Mouse (Mus musculus) hematopoietic stem cell, adult 5-6 weeks (primary cell): ENCODE results near the gene Ppard. TPM values are rescaled to one million over a fixed set of nuclear protein-coding genes. Genes with fewer than 3 reads are reported as not detected.

Source experiments
- ATAC-seq, 2 experiments: fragments of 125-278 bp in 1 of 2; replicated peaks in 1 of 2; 2 replicates each; pipeline ENCODE4 v1.8.0; 2016 to 2017; ENCODE audit warnings: inconsistent platforms in 2 of 2, mild to moderate bottlenecking in 2 of 2, moderate number of reproducible peaks in 2 of 2, low read depth in 1 of 2, moderate TSS enrichment in 1 of 2; ENCODE audit not compliant: low FRiP score in 2 of 2, poor library complexity in 2 of 2, severe bottlenecking in 2 of 2, insufficient read depth in 1 of 2, low TSS enrichment in 1 of 2
- total RNA-seq: library from RNA; stranded (forward); fragments of 172-1452, 232-1000 nt; gene quantifications from 2 replicates; pipeline ENCODE4 v1.2.3, GENCODE M21; 2017

Ppard gene
- total RNA-seq, 1 experiment from 2014 or later, result 2.2 TPM

DNA sequence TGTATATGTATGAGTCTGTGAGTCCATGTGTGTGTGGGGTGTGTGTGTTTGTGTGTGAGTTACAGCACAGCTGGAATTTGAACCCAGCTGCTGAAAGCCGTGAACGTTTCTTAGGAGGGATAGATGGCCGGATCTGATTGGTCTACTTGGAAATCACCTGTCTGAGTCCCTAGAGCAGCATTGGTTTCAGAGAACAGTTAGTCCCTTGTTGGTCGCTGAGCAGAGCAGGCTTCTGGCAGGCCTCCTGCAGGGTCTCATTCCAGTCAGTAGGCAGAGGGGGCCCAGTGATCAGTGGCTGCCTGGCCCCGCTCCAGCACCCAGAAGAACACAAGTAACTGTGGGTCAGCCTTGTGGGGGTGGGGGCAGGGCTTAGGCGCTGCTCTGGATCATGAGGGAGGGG is 12.2 kb downstream of the Ppard start:
- no peak for ATAC-seq

DNA sequence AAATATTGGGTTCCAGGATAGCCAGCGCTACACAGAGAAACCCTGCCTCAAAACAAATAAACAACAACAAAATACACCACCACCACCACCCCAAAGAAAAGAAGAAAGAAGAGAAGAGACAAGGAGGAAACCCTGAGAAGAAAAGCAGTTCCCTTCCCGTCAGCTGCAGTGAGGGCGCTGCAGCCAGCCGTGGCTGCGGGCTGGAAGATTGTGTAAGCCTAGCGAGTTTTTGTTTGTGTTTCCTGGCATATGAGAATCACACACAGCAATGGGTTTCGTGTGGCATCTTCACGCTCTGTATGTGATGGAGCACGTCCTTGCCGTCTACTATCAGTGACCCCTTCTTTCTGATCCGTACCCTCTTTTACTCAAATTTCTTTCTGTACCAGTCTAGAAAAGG is 14.1 kb downstream of the Ppard start:
- ATAC-seq, result no peak

DNA sequence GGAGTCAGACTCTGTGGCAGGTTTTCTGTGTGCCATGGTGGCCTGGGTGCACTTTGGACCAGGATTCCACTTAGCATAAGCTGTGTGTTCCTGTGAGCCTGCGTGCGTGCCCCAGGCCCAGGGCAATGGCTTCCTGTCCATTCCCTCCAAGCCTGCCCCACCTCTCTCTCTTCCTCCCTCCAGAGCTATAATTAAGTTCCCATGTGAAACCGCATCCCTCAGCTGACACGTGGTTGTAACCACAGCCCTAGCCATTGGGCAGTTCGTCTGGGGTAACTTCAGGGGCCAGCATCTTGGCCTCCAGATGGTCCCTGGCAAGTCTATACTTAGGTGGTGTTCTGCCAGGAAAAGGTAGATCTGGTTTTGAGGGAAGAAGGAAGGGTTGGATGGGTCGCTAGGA is 15.1 kb downstream of the Ppard start:
- ATAC-seq, result peak; percentile 84

DNA sequence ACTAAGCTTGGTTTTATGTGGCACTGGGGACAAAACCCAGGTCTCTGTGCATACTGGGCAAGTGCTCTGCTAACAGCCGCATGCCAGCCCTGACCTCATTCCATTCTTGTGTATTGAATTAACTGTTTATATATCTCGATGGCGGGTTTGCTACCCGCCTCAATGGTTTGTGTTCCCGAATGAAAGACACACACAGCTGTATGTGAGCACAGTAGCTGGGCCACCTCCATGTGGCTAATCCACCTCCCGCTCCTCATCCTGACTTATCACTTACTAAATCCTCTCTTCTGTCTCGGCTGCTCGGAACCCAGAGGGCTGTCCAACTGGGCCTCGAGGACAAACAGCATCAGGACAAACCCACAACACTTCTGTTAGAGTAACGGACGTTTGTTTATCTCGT is 16.6 kb downstream of the Ppard start:
- no peak for ATAC-seq

DNA sequence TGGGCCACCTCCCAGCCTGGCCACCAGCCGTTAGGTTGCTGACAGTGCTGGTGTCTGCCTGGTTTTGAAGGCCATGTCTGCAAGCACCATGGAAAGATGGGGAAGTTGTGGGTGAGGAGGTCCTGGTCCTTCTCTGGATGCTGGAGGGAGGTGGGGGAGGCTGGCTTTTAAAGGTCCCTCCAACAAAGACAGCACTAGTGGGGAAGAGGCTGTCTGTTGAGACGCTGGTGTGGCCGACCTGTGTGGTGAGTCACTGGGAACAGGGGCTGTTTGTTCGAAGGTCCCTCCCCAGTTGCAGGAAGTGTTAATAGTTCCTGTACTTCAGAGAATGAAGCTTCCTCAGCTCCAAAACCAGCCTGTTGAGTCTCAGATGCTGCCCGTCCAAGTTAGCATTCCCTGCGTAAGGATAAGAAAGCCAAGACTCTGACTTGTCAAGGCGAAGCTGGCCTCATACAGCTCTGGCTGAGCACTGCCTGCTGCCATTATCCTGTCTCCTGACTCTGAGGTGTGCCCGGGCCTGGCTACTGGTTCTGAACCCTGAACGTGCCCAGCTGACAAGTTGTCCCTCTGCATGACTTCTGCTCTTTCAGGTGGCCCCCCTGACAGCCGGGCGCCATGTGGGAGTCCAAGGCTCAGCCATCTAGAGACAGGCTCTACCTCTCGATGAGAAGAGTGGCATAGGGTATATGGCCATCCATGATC is 19.2 kb downstream of the Ppard start:
- ATAC-seq, result peak in 1 of 2 experiments; percentile 8; a peak in 1 of 4 replicates

GRCm38 (mm10) chr17:28252281-28252648 is 19.8 kb downstream of the Ppard start:
- no peak for ATAC-seq

DNA sequence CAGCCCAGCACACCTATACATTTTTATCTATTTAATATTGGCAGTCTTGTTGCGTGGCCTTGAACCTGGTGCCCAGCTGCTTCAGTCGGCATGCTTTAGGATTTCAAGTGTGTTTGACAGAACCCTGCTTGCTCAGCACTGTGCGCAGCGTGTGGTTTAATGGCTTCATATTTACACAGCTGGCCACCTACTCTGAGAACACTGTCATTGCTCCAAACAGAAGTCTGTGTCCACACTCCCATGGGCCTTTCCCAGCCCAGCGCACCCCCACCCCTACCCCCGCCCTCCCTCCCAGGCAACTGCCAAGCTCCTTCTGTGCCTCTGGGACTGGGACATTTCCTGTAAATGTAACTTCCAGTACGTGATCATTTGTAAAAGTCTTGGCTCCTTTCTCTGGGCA is 20.7 kb downstream of the Ppard start:
- ATAC-seq, result no peak

DNA sequence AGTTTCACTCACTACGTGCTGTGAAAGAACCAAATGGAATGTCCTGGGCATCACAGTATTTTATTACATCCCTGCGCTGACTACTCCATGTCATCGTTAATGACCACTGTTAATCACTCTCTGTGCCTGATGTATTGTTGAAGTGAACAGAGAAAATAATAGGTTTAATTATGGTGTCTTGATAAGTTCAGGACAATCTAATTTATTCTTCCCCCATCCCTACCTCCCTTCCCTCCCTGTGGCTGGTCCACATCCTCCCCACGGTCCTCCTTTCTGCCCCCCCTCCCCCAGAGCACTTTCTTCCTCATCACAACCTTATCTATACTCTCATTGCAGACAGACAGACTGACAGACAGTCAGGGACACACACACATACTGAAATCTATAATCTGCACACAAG is 22.3 kb downstream of the Ppard start:
- ATAC-seq, result no peak

DNA sequence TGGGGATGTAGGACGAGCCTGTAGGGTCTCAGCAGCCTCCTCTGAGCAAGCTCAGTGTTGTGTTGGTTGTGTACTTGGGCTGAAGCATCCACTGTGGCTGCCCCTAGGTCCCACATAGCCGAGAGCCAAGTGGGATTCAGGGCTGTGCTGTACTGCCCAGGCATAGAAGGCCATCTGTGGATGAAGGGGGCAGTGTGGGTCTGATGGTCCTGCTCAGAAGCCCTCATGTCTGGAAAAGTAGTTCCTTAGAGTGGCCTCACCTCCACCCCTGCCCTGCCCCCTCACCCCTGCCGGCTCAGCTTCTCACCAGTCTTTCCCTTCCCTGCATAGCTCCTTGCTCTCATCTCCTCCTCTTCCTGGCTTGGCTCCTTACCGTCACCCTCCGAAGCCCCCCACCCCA is 23.2 kb downstream of the Ppard start:
- no peak for ATAC-seq

GRCm38 (mm10) chr17:28256651-28257328 is 24.3 kb downstream of the Ppard start:
- peak; percentile 77 to 83 for ATAC-seq

DNA sequence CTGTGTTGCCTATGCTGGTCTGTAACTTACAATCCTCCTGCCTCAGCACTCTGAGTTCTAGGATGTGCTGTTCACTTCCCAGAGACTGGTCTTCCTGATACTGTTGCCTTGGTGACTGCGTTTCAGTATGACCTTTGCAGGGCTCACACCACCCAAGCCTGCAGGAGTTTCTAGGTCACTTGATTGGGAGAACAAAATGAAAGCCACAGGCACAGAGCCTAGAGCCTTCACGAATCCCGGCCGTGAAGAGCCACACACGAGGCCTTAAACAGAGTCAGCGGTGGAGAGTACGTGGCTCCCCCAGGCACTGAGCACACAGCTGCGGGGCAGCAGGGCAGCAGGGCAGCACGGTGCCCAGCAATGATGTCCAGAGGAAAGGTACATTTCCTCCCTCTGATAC is 25.8 kb downstream of the Ppard start:
- ATAC-seq, result no peak

GRCm38 (mm10) chr17:28259890-28260542 is 27.5 kb downstream of the Ppard start:
- ATAC-seq, result no peak

- no peak for ATAC-seq
These were observed 28.0 kb downstream of the Ppard start for GRCm38 (mm10) chr17:28260543-28260909.

- no peak for ATAC-seq
These were observed 29.3 kb downstream of the Ppard start for GRCm38 (mm10) chr17:28261795-28262194.

DNA sequence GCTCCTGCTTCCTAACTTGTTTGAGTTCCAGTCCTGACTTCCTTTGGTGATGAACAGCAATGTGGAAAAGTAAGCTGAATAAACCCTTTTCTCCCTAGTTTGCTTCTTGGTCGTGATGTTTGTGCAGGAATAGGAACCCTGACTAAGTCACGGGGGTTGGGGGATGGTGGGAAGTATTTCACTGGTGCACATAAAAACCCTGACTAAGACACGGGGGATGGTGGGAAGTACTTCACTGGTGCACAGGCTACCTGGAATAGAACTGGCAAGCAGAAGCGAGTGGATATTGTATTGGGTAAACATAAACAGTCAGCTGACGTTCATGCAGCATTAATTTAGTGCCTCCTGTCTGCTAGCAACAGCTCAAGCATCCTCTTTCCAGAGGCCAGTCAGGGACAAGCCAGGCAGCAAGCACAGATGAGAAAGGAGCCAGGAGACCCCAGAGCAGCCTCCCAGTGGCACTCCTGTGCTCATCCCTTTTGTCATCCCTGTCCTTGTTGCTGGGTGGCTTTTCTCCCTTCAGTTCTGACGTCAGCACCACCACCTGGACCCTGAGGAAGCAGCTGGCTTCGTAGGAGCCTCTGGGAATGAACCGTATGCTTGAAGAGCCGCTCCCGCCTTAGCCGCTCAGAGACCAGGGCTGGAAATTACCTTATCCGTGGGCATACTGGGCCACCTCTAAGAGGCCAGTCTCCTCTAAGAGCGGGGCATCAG is 30.8 kb downstream of the Ppard start:
- ATAC-seq, result no peak

- no peak for ATAC-seq
These were observed 34.8 kb downstream of the Ppard start for GRCm38 (mm10) chr17:28267251-28267650.

- peak; percentile 29 to 68; a peak in 2 of 4 replicates for ATAC-seq
These were observed 37.7 kb downstream of the Ppard start for GRCm38 (mm10) chr17:28270165-28270564.
